Mouse (Mus musculus): ENCODE data around the gene Tom1l2. TPM values are rescaled to one million over a fixed set of nuclear protein-coding genes. Genes with fewer than 3 reads are reported as not detected.

Tom1l2 gene
- total and polyA plus RNA-seq, 2 experiments from 2014 or later: 31.3 to 77.3 TPM

DNA sequence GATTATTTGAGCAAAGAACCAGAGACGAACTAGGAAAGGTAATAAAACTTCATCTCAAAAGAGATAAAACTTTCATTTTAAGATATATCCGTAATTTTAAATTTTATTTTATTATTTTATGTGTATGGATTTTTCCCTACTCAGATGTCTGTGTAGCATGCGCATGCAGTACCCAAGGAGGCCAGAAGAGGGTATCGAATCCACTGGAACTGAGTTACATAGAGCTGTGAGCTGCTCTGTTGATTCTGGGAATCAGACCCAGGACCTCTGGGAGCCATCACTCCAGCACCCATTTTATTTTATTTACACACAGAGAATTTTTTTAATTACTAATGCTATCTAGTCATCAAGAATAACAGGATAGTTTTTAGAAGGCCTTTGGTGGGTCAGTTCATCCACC is 45.9 kb downstream of the Tom1l2 start:
- Histone ChIP-seq H3K27ac (ENCODE audit: low read depth) (no peak overlapping the region), H3K9me3 (replicated peaks; ENCODE audit: control insufficient read depth, low read length) (no peaks in the 10 kb centered on the region), H3K27me3 (ENCODE audit: control insufficient read depth, insufficient read depth, low read length) (no peaks in the 10 kb centered on the region), H3K4me3 (ENCODE audit: low read depth, low read length) (no peak overlapping the region), H3K4me2 (ENCODE audit: low read depth, low read length) (no peak overlapping the region), H3K9ac (replicated peaks; ENCODE audit: low read depth, low read length) (no peak overlapping the region), H3K36me3 (replicated peaks; ENCODE audit: control insufficient read depth, insufficient read depth, low read length) (no peaks in the 10 kb centered on the region), H3K4me1 (ENCODE audit: control insufficient read depth, insufficient read depth) (peaks cover 23% of the 10 kb centered on the region)
- TF ChIP-seq CTCF (IDR thresholded peaks at IDR 0.05; ENCODE audit: low read depth): peak; percentile 56
- TF ChIP-seq EP300 (IDR thresholded peaks at IDR 0.05; ENCODE audit: low read depth): no peak
- DNase-seq (ENCODE audit: low spot score) (no peak), ATAC-seq (ENCODE audit: insufficient read depth, low read depth) (no peak)
- 78% methylated on average over 4 of the region's 4 CpGs for WGBS

DNA sequence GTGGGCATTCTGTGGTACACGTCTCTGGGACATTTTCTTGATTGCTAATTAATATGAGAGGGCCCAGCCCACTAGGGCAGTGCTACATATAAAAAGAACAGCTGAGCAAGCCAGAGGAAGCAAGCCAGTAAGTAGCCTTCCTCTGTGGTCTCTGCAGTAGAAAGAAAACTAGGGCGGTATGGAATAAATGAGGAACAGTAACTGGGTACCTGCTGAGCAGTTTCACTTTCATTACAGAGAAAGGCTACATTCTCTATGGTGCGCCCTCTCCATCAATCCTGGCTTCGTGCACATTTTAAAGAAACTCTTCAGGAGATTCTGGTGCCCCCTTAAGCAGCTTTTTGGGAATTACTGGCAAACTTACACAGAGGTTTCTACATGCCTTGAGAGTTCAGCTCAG is 47.1 kb downstream of the Tom1l2 start:
- H3K36me3 ChIP-seq (replicated peaks; ENCODE audit: control insufficient read depth, insufficient read depth, low read length): no peaks in the 10 kb centered on the region
- H3K9ac ChIP-seq (replicated peaks; ENCODE audit: low read depth, low read length): no peak overlapping the region
- H3K27me3 ChIP-seq (ENCODE audit: control insufficient read depth, insufficient read depth, low read length): no peaks in the 10 kb centered on the region
- no peak overlapping the region for H3K4me2 ChIP-seq (ENCODE audit: low read depth, low read length)
- H3K9me3 ChIP-seq (replicated peaks; ENCODE audit: control insufficient read depth, low read length): no peaks in the 10 kb centered on the region
- peaks cover 20% of the 10 kb centered on the region for H3K4me1 ChIP-seq (ENCODE audit: control insufficient read depth, insufficient read depth)
- no peak overlapping the region for H3K4me3 ChIP-seq (ENCODE audit: low read depth, low read length)
- no peak for TF ChIP-seq EP300 (IDR thresholded peaks at IDR 0.05; ENCODE audit: low read depth)
- TF ChIP-seq CTCF (IDR thresholded peaks at IDR 0.05; ENCODE audit: low read depth): no peak
- no peak overlapping the region for H3K27ac ChIP-seq (ENCODE audit: low read depth)
- WGBS: 69% methylated on average over 4 of the region's 4 CpGs
- ATAC-seq (ENCODE audit: insufficient read depth, low read depth) (no peak), DNase-seq (ENCODE audit: low spot score) (no peak)

DNA sequence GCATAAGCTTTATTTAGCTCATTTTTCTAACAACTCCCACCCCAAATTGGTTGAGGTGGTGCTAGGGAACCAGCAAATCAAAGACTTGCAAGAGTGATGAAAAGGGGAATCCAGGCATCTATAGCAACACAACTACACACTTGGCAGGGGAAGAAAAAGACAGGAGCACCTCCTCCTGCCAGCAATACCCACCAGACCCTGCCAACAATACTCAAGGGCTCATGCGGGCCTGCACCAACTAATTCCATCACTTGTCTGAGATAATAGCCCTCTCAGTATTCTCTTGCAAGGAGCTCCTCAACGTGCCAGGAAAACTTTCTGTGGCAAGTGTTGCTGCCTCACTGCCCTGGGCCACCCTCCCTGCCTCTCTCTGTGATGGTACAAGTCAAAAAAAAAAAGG is 49.2 kb downstream of the Tom1l2 start:
- peaks cover 23% of the 10 kb centered on the region for H3K4me1 ChIP-seq (ENCODE audit: control insufficient read depth, insufficient read depth)
- H3K4me2 ChIP-seq (ENCODE audit: low read depth, low read length): no peak overlapping the region
- 25% methylated on average over 2 of the region's 2 CpGs for WGBS
- H3K9ac ChIP-seq (replicated peaks; ENCODE audit: low read depth, low read length): no peak overlapping the region
- TF ChIP-seq CTCF (IDR thresholded peaks at IDR 0.05; ENCODE audit: low read depth): no peak
- TF ChIP-seq EP300 (IDR thresholded peaks at IDR 0.05; ENCODE audit: low read depth): no peak
- H3K36me3 ChIP-seq (replicated peaks; ENCODE audit: control insufficient read depth, insufficient read depth, low read length): no peaks in the 10 kb centered on the region
- H3K27me3 ChIP-seq (ENCODE audit: control insufficient read depth, insufficient read depth, low read length): no peaks in the 10 kb centered on the region
- no peak for ATAC-seq (ENCODE audit: insufficient read depth, low read depth)
- H3K4me3 ChIP-seq (ENCODE audit: low read depth, low read length): no peak overlapping the region
- no peak for DNase-seq (ENCODE audit: low spot score)
- no peaks in the 10 kb centered on the region for H3K9me3 ChIP-seq (replicated peaks; ENCODE audit: control insufficient read depth, low read length)
- no peak overlapping the region for H3K27ac ChIP-seq (ENCODE audit: low read depth)

DNA sequence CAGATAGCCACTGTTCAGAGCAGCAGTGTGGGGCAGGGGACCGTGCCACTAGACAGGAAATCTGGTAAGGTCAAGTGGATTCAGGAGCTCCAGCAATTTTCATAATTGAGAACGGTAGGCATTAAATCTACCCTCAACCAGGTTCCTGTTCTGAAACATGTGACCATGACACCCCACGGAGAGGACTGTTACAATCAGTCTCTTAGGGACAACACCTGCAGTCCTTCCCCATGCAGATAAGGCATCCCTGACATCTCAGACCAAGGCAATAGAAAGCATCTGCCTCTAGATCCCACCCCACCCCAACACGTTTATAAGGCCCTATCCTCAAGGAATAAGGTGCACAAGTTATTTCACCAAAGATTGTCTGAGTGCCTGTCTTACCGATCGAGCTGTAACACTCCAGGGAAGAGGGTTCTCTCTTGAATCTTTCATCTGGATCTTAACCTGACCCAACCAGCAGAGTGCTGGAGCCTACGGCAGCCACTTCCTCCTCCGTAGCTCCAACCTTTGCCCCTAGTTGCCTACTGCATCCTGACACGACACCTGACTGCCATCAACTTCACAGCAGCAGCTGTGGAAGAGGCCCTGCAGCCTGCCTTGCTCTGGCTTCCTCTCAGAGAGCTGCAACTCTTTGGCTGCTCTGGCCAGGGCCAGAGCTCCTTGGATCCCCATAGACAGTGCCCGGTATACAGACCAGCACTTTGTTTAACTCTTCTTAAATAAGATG is 50.2 kb downstream of the Tom1l2 start:
- DNase-seq (ENCODE audit: low spot score) (no peak), ATAC-seq (ENCODE audit: insufficient read depth, low read depth) (no peak)
- WGBS: 59% methylated on average over 10 of the region's 10 CpGs
- Histone ChIP-seq H3K4me3 (ENCODE audit: low read depth, low read length) (no peak overlapping the region), H3K4me2 (ENCODE audit: low read depth, low read length) (no peak overlapping the region), H3K27ac (ENCODE audit: low read depth) (peak overlapping the region; percentile 73), H3K4me1 (ENCODE audit: control insufficient read depth, insufficient read depth) (peaks cover 19% of the 10 kb centered on the region), H3K9me3 (replicated peaks; ENCODE audit: control insufficient read depth, low read length) (no peaks in the 10 kb centered on the region), H3K9ac (replicated peaks; ENCODE audit: low read depth, low read length) (no peak overlapping the region), H3K36me3 (replicated peaks; ENCODE audit: control insufficient read depth, insufficient read depth, low read length) (no peaks in the 10 kb centered on the region), H3K27me3 (ENCODE audit: control insufficient read depth, insufficient read depth, low read length) (no peaks in the 10 kb centered on the region)
- TF ChIP-seq CTCF (IDR thresholded peaks at IDR 0.05; ENCODE audit: low read depth) (no peak), EP300 (IDR thresholded peaks at IDR 0.05; ENCODE audit: low read depth) (no peak)

DNA sequence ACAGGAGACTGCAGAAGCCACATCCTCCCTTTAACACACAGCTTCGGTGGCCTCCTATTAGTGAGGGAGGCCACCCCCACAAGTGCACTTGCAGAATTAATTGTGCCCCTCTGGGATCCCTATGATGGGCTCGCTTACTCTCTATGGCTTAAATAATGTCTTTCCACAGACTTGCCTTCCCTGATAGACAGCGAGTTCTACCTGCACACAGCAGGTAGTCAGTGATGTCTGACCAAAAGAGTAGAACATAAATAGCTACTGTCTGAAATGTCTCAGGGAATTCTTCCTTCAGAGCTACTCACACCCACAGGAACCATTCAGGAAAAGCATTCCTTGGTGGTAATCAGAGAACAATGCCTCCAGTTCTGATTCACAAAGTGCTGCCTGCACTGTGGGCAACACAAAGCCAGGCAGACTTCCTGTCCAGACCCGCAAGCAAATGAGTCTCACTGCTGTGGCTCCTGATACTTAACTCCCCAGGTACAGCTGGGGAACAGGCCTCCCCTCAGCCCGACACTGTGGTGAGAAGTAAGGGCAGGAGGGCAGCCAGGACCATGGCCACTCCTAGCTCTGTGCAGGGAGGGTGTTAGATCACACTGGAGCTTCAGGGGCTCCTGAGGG is 51.0 kb downstream of the Tom1l2 start:
- WGBS: 59% methylated on average over 5 of the region's 5 CpGs

More for the DNA sequence above, 51.0 kb downstream of the Tom1l2 start:
- peaks cover 19% of the 10 kb centered on the region for H3K4me1 ChIP-seq (ENCODE audit: control insufficient read depth, insufficient read depth)
- H3K4me2 ChIP-seq (ENCODE audit: low read depth, low read length): no peak overlapping the region; the same call in 1 of the 2 replicates
- no peak overlapping the region for H3K9ac ChIP-seq (replicated peaks; ENCODE audit: low read depth, low read length)
- H3K9me3 ChIP-seq (replicated peaks; ENCODE audit: control insufficient read depth, low read length): no peaks in the 10 kb centered on the region
- DNase-seq (ENCODE audit: low spot score) (no peak), ATAC-seq (ENCODE audit: insufficient read depth, low read depth) (peak; percentile 44; the same call in 1 of the 2 replicates)
- H3K4me3 ChIP-seq (ENCODE audit: low read depth, low read length): no peak overlapping the region
- H3K27me3 ChIP-seq (ENCODE audit: control insufficient read depth, insufficient read depth, low read length): no peaks in the 10 kb centered on the region
- H3K36me3 ChIP-seq (replicated peaks; ENCODE audit: control insufficient read depth, insufficient read depth, low read length): no peaks in the 10 kb centered on the region
- TF ChIP-seq EP300 (IDR thresholded peaks at IDR 0.05; ENCODE audit: low read depth) (no peak), CTCF (IDR thresholded peaks at IDR 0.05; ENCODE audit: low read depth) (no peak)
- peak overlapping the region; percentile 73 for H3K27ac ChIP-seq (ENCODE audit: low read depth)
